Comparison of ENCODE assay signal across 34 mouse cellular contexts in the genomic region with DNA sequence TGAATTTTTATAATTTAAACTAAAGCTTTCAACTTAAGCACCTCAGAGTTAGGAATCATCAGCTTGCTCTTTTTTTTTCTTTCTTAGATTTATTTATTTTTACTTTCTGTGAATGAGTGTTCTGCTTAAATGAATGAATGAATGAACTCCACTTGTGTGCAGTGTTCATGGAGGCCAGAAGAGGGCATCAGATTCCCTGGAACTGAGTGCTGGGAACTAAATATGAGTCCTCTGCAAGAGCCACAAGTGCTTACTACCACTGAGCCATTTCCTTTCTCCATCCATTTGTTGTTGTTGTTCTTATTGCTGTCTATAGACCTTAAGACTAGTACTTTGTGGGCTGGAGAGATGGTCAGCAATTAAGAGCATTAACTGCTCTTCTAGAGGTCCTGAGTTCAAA. TPM values are rescaled to one million over a fixed set of nuclear protein-coding genes. Genes with fewer than 3 reads are reported as not detected.
DNase-seq lines count a peak whose midpoint lies in the region; ATAC-seq and TF ChIP-seq lines count a peak whose summit lies in the region.
"Had no signal": no experiment of that assay in that cellular context is flagged by ENCODE, and none has a peak within 500 bp of the region (broad histone marks: within the 10 kb centered on the region; RNA-seq: fewer than 3 reads in every experiment).

No protein-coding gene starts in this region.

- no peaks in the 10 kb centered on the region for H3K4me1 ChIP-seq in forebrain, postnatal 0 days (ENCODE audit: insufficient read depth)
- no peaks in the 10 kb centered on the region for H3K4me1 ChIP-seq in forebrain, embryonic 15.5 days
- no peaks in the 10 kb centered on the region for H3K4me1 ChIP-seq in liver, postnatal 0 days (ENCODE audit: insufficient read depth)
- H3K4me1 ChIP-seq in liver, embryonic 11.5 days (replicated peaks; ENCODE audit: control insufficient read depth, insufficient read depth, low read length), result no peaks in the 10 kb centered on the region
- 0 out of 2 replicates have a peak, but pooled peaks cover 4% of the 10 kb centered on the region for H3K4me1 ChIP-seq in intestine, postnatal 0 days (replicated peaks; ENCODE audit: control insufficient read depth, insufficient read depth, low read length)
- H3K4me1 ChIP-seq: embryonic facial prominence, embryonic 13.5 days; heart, embryonic 10.5 days; heart, embryonic 15.5 days; intestine, embryonic 15.5 days; limb, embryonic 12.5 days; liver, embryonic 12.5 days; midbrain, embryonic 10.5 days; neural tube, embryonic 12.5 days had no signal

- peaks cover 13% of the 10 kb centered on the region; the same call in 1 of the 2 replicates for H3K36me3 ChIP-seq in forebrain, postnatal 0 days (ENCODE audit: insufficient read depth)
- H3K36me3 ChIP-seq in forebrain, embryonic 15.5 days, result peaks cover 8% of the 10 kb centered on the region; the same call in 1 of the 2 replicates
- H3K36me3 ChIP-seq in liver, postnatal 0 days (replicated peaks; ENCODE audit: insufficient read depth, low read length), result peaks cover 8% of the 10 kb centered on the region
- H3K36me3 ChIP-seq in liver, embryonic 11.5 days (ENCODE audit: control insufficient read depth, insufficient read depth, low read length), result peaks cover 8% of the 10 kb centered on the region; the same call in 1 of the 2 replicates
- peaks cover 13% of the 10 kb centered on the region for H3K36me3 ChIP-seq in intestine, postnatal 0 days (ENCODE audit: control insufficient read depth, insufficient read depth)

- DNase-seq in forebrain, postnatal 0 days, result no peak
- DNase-seq in liver, postnatal 0 days, result no peak
- DNase-seq in liver, embryonic 11.5 days (ENCODE audit: low spot score), result no peak
- peak; percentile 56 for DNase-seq in ZHBTc4 (ENCODE audit: low read depth, low spot score)
- DNase-seq in lung, postnatal 10 days, result no peak
- DNase-seq: adrenal gland, postnatal 10 days; cerebellum, adult 11 months; cerebellum, adult 9-10 months; gastrocnemius, postnatal 14 days; heart, adult 11 months; kidney, adult 8-10 months; kidney, postnatal 4 days; layer of hippocampus, adult 9-11 months; lung, adult 2 months; lung, postnatal 14 days; right cerebral cortex, postnatal 4 days; thymus, adult 2 months; thymus, postnatal 36 days had no signal

- H3K4me3 ChIP-seq in forebrain, postnatal 0 days (ENCODE audit: low read depth, low read length), result no peak overlapping the region
- H3K4me3 ChIP-seq in forebrain, embryonic 15.5 days, result no peak overlapping the region
- no peak overlapping the region for H3K4me3 ChIP-seq in liver, postnatal 0 days (ENCODE audit: low read depth, low read length)
- no peak overlapping the region for H3K4me3 ChIP-seq in liver, embryonic 11.5 days (ENCODE audit: low read depth, low read length)
- H3K4me3 ChIP-seq in intestine, postnatal 0 days (ENCODE audit: low read depth, low read length), result no peak overlapping the region
- H3K4me3 ChIP-seq: embryonic facial prominence, embryonic 13.5 days; erythroblast, embryonic 14.5 days; heart, embryonic 10.5 days; heart, embryonic 15.5 days; intestine, embryonic 15.5 days; limb, embryonic 12.5 days; liver, embryonic 12.5 days; midbrain, embryonic 10.5 days; myocyte; neural tube, embryonic 12.5 days had no signal

- no peaks in the 10 kb centered on the region for H3K27me3 ChIP-seq in forebrain, postnatal 0 days (ENCODE audit: insufficient read depth, low read length)
- H3K27me3 ChIP-seq in forebrain, embryonic 15.5 days, result no peaks in the 10 kb centered on the region
- no peaks in the 10 kb centered on the region for H3K27me3 ChIP-seq in liver, postnatal 0 days (ENCODE audit: insufficient read depth, low read length)
- H3K27me3 ChIP-seq in liver, embryonic 11.5 days (replicated peaks; ENCODE audit: control insufficient read depth, insufficient read depth, low read length), result no peaks in the 10 kb centered on the region
- H3K27me3 ChIP-seq in intestine, postnatal 0 days (replicated peaks; ENCODE audit: control insufficient read depth, insufficient read depth, low read length), result no peaks in the 10 kb centered on the region
- H3K27me3 ChIP-seq: CH12.LX; embryonic facial prominence, embryonic 13.5 days; heart, embryonic 15.5 days; intestine, embryonic 15.5 days; limb, embryonic 12.5 days; liver, embryonic 12.5 days; neural tube, embryonic 12.5 days had no signal

- TF ChIP-seq EP300 in liver, postnatal 0 days (IDR thresholded peaks at IDR 0.05; ENCODE audit: low read depth), result no peak

- no peak overlapping the region for H3K27ac ChIP-seq in forebrain, postnatal 0 days (ENCODE audit: low read depth, low read length)
- no peak overlapping the region for H3K27ac ChIP-seq in forebrain, embryonic 15.5 days (replicated peaks)
- H3K27ac ChIP-seq in liver, postnatal 0 days (ENCODE audit: low read depth), result no peak overlapping the region
- no peak overlapping the region for H3K27ac ChIP-seq in liver, embryonic 11.5 days (ENCODE audit: low read depth, low read length)
- H3K27ac ChIP-seq in intestine, postnatal 0 days (ENCODE audit: low read depth, low read length), result no peak overlapping the region
- H3K27ac ChIP-seq: embryonic facial prominence, embryonic 13.5 days; heart, embryonic 10.5 days; heart, embryonic 15.5 days; hindbrain, postnatal 0 days; intestine, embryonic 15.5 days; kidney, postnatal 0 days; limb, embryonic 12.5 days; liver, embryonic 12.5 days; midbrain, embryonic 10.5 days; neural tube, embryonic 12.5 days had no signal

- H3K9me3 ChIP-seq in forebrain, postnatal 0 days (ENCODE audit: low read length), result no peaks in the 10 kb centered on the region
- no peaks in the 10 kb centered on the region for H3K9me3 ChIP-seq in forebrain, embryonic 15.5 days
- H3K9me3 ChIP-seq in liver, postnatal 0 days (ENCODE audit: low read length), result no peaks in the 10 kb centered on the region
- no peaks in the 10 kb centered on the region for H3K9me3 ChIP-seq in liver, embryonic 11.5 days (ENCODE audit: control insufficient read depth, low read length)
- no peaks in the 10 kb centered on the region for H3K9me3 ChIP-seq in intestine, postnatal 0 days (ENCODE audit: control insufficient read depth)
- H3K9me3 ChIP-seq: embryonic facial prominence, embryonic 13.5 days; heart, embryonic 10.5 days; heart, embryonic 15.5 days; intestine, embryonic 15.5 days; limb, embryonic 12.5 days; liver, embryonic 12.5 days; midbrain, embryonic 10.5 days; neural tube, embryonic 12.5 days had no signal

- H3K9ac ChIP-seq in forebrain, postnatal 0 days, result no peak overlapping the region
- no peak overlapping the region for H3K9ac ChIP-seq in forebrain, embryonic 15.5 days (replicated peaks)
- H3K9ac ChIP-seq in liver, postnatal 0 days (replicated peaks), result no peak overlapping the region
- H3K9ac ChIP-seq in liver, embryonic 11.5 days (ENCODE audit: low read depth, low read length), result no peak overlapping the region
- no peak overlapping the region for H3K9ac ChIP-seq in intestine, postnatal 0 days (ENCODE audit: low read depth, low read length)
- H3K9ac ChIP-seq: embryonic facial prominence, embryonic 13.5 days; heart, embryonic 15.5 days; intestine, embryonic 15.5 days; limb, embryonic 12.5 days; liver, embryonic 12.5 days; neural tube, embryonic 12.5 days had no signal

- TF ChIP-seq CTCF in forebrain, postnatal 0 days (IDR thresholded peaks at IDR 0.05; ENCODE audit: low read depth), result peak; percentile 8; the same call in 1 of the 2 replicates
- TF ChIP-seq CTCF in liver, postnatal 0 days (IDR thresholded peaks at IDR 0.05; ENCODE audit: low read depth), result peak; percentile 40
- no peak for TF ChIP-seq CTCF in intestine, postnatal 0 days (IDR thresholded peaks at IDR 0.05; ENCODE audit: low read depth)

- no peak overlapping the region for H3K4me2 ChIP-seq in forebrain, postnatal 0 days (ENCODE audit: low read depth)
- no peak overlapping the region for H3K4me2 ChIP-seq in forebrain, embryonic 15.5 days (replicated peaks)
- no peak overlapping the region for H3K4me2 ChIP-seq in liver, postnatal 0 days (ENCODE audit: low read depth, low read length)
- H3K4me2 ChIP-seq in liver, embryonic 11.5 days, result no peak overlapping the region
- H3K4me2 ChIP-seq in intestine, postnatal 0 days (replicated peaks; ENCODE audit: low read depth), result no peak overlapping the region
- H3K4me2 ChIP-seq: embryonic facial prominence, embryonic 13.5 days; heart, embryonic 15.5 days; intestine, embryonic 15.5 days; limb, embryonic 12.5 days; liver, embryonic 12.5 days; neural tube, embryonic 12.5 days had no signal

- no peak for ATAC-seq in forebrain, postnatal 0 days
- no peak for ATAC-seq in forebrain, embryonic 15.5 days (replicated peaks)
- ATAC-seq in liver, postnatal 0 days, result no peak
- no peak for ATAC-seq in liver, embryonic 11.5 days (replicated peaks; ENCODE audit: low FRiP score)
- no peak for ATAC-seq in intestine, postnatal 0 days
- ATAC-seq: hindbrain, postnatal 0 days; intestine, embryonic 15.5 days; liver, embryonic 12.5 days; midbrain, embryonic 16.5 days had no signal

RNA-seq across cellular contexts. Expression of gene Rngtt, which starts 53.3 kb away (rescaled TPM):
- total RNA-seq in forebrain, postnatal 0 days (2014; rRNA removed), result 22.5 and 32.7 TPM in 2 replicates
- 11.5 and 16.1 TPM in 2 replicates for polyA plus RNA-seq in forebrain, postnatal 0 days (2015; fragmentation: Nextera tagmentation; extraction: Ambion mirVana)
- 31.9 TPM in 2 replicates for polyA plus RNA-seq in forebrain, embryonic 15.5 days (2015; fragmentation: Nextera tagmentation; extraction: Ambion mirVana)
- polyA plus RNA-seq in liver, postnatal 0 days (2015; fragmentation: Nextera tagmentation; extraction: Ambion mirVana), result 8.6 and 9.3 TPM in 2 replicates
- polyA plus RNA-seq in liver, embryonic 11.5 days (2014; fragmentation: Nextera tagmentation; extraction: Ambion mirVana), result 30.1 and 32.6 TPM in 2 replicates
- 7.7 and 10.0 TPM in 2 replicates for polyA plus RNA-seq in intestine, postnatal 0 days (2015; fragmentation: Nextera tagmentation; extraction: Ambion mirVana)
